Mouse (Mus musculus) layer of hippocampus, postnatal 10 days (tissue): ENCODE measurements around the gene Cdyl2. TPM values are rescaled to one million over a fixed set of nuclear protein-coding genes. Genes with fewer than 3 reads are reported as not detected.

Experiments
- DNase-seq, 2 experiments: peaks; one replicate each; pipeline ENCODE4 v3.0.0; 2021; ENCODE audit warnings: low spot score in 2 of 2
- total RNA-seq, 2 experiments: library from RNA; stranded (reverse); gene quantifications; 2 replicates each; pipeline ENCODE4 v1.2.3; 2021

Cdyl2 gene
- total RNA-seq, 2 experiments from 2014 or later = 11.9 to 12.7 TPM

DNA sequence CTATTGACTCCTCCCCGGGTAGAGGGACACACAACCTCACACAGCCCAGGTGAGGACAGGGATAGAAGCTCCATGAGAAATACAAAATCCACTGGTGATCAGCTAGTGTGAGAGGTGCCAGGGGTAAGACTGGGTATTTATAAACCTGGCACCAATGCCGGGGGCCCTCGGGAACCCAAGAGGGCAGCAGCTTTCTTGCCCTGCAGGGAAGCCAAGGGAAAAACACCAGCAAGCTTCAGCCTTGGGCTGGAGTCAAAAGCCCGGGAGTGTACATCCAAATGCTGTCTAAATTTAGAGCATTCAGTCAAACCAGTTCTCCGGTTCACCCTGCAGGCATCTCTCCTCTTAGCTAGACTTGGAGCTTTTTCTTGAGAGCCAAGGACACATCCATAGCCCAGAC is 189.9 kb downstream of the Cdyl2 start:
- DNase-seq = no peak

DNA sequence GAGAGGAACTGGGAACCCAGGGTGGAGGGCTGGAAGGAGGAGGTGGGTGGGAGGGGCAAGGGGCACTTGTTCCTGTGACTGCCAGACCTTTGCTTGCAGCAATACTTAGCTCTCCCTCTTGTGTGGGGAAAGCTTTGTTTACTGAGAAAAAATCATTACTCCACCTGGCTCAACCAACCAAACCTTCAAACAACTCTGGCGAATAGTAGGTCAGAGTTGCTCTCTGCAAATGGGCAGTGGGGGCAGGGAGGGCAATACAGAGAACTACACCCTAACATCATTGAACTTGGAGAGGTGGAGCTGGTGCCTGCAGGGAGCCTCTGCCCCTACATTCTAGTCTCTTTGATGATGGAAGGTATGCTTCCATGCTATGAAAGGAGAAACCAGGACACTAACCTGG is 192.7 kb downstream of the Cdyl2 start:
- DNase-seq = no peak

DNA sequence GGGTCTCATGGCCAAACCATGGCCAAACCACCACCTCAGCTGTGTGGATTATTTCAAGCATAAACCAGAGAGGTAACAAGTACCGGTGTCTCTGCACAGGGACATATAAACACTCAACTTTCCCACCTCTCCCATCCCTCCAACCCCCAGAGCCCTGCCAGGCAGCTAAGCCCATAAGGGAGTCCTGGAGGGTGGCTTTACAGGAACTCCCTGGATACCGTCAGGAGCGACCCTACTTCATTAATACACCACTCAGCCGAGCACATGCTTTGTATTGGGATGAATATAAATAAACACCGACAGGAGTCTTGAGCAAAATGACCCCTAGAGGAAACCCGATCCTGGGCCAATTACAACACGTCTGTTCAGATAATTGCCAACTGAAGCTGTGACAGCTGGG is 194.0 kb downstream of the Cdyl2 start:
- DNase-seq = no peak

DNA sequence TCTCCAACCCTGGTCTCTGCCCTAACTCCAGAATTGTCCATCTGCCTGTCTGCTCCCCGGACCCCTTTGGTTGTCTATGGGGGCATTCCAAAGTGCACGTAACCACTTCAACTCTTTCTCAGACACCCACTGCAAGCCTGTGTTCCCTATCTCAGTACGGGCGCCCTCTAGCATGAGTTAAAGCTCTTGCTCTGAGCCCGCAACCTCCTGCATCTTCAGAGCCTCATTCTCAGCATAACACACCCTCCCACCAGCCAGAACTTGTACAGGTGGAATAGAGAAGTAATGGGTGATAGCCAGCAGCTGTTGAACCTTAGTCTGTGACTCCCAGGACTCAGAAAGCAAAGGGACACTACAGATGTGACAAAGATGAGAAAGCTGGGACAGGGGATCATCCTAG is 196.0 kb downstream of the Cdyl2 start:
- no peak for DNase-seq

DNA sequence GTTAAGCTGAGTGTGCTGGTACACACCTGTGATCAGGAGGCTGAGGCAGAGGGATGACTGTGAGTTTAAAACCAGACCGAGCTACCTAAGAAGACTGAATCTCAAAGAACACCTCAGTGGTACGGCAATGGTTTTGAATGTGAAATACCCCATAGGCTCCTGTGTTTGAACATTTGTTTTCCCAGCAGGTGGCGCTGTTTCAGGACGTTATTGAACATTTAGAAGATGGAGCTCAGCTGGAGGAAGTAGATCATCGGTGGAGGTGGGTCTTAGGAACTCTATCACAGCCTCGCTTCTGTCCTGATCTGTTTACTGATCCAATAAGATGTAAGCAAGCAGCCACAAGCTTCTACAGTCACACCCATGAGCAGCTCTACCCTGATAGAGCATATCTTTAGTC is 199.7 kb downstream of the Cdyl2 start:
- no peak for DNase-seq

DNA sequence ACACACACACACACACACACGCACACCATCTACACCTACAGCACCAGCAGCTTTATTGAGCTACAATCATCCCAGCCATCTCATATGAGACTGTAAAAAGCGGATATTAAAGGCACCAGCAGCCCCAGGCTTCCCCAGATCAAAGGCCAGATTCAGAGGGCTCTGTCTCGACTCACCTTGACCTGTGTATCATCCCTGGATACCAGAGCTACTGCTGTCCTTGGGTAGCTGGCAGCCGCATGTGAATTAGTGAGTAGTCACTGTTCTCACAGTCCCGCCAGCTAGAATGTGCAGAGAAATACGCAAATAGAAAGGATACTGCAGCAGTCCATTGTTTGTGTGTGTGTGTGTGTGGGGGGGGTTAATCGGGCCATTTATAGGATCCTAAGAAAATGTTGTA is 204.1 kb downstream of the Cdyl2 start:
- DNase-seq = no peak

DNA sequence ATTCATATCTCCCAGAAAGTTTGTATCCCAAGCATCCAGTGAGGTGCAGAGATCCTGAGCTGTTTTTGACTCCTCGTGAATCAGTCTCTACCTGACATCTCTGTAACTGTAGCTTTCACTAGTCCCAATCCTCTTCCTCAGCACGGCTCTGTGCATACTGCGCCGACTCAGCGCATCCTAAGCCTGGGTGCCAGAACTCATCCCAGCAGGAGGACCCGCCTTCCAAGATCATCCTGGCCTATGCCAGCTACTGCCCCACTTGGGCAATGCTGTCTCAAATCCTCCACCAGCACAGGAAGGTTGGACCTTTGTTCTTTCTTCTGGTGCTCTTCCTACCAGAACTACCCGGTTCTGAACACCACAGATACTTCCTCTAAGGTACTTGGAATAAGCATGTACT is 207.9 kb downstream of the Cdyl2 start:
- no peak for DNase-seq

Other genes with a start within 250 kb of the Cdyl2 start
- gene Dynlrb2, start 228.0 kb downstream of the Cdyl2 start, total RNA-seq = 1 to 10 TPM; 4.5 TPM
- gene Cmc2, start 188.5 kb upstream of the Cdyl2 start, total RNA-seq = 10 to 100 TPM; 11.8 to 12.5 TPM
- gene Cenpn, start 188.7 kb upstream of the Cdyl2 start, total RNA-seq = 1 to 10 TPM; 2.3 to 2.6 TPM
- gene Atmin, start 210.4 kb upstream of the Cdyl2 start, total RNA-seq = 10 to 100 TPM; 31.3 to 32.6 TPM
- 10 to 100 TPM; 10.2 TPM for gene 1700030J22Rik, start 246.0 kb upstream of the Cdyl2 start, total RNA-seq